Mouse (Mus musculus) intestine, postnatal 0 days (tissue): ENCODE measurements around the gene Tmem26. TPM values are rescaled to one million over a fixed set of nuclear protein-coding genes. Genes with fewer than 3 reads are reported as not detected.

Experiments used
- ATAC-seq: fragments of 200-750 bp; cut with Nextera tagmentation; 2 replicates; pipeline ENCODE4 v1.8.0; 2017; ENCODE audit warnings: mild to moderate bottlenecking, moderate TSS enrichment, moderate library complexity
- H3K27ac ChIP-seq: fragments of 300-500 bp; sonication (generic); 2 replicates; pipeline ENCODE4 v1.5.1; 2014; ENCODE audit warnings: mild to moderate bottlenecking, low read depth, low read length, moderate library complexity
- H3K27me3 ChIP-seq: fragments of 300-500 bp; sonication (generic); replicated peaks from 2 replicates; pipeline ENCODE4 v1.6.1; 2014; ENCODE audit warnings: low read length, mixed read lengths; ENCODE audit not compliant: control insufficient read depth, insufficient read depth
- H3K36me3 ChIP-seq: fragments of 300-500 bp; sonication (generic); 2 replicates; pipeline ENCODE4 v1.6.1; 2014; ENCODE audit warnings: mild to moderate bottlenecking, moderate library complexity; ENCODE audit not compliant: control insufficient read depth, insufficient read depth
- H3K4me1 ChIP-seq: fragments of 300-500 bp; sonication (generic); replicated peaks from 2 replicates; pipeline ENCODE4 v1.6.1; 2014; ENCODE audit warnings: antibody characterized with exemption, low read length, mixed read lengths; ENCODE audit not compliant: control insufficient read depth, insufficient read depth
- H3K4me2 ChIP-seq: fragments of 300-500 bp; sonication (generic); replicated peaks from 2 replicates; pipeline ENCODE4 v1.6.1; 2014; ENCODE audit warnings: low read depth, mild to moderate bottlenecking, moderate library complexity
- H3K4me3 ChIP-seq: fragments of 300-500 bp; sonication (generic); 2 replicates; pipeline ENCODE4 v1.5.1; 2014; ENCODE audit warnings: low read depth, low read length
- H3K9ac ChIP-seq: fragments of 300-500 bp; sonication (generic); 2 replicates; pipeline ENCODE4 v1.6.1; 2014; ENCODE audit warnings: mild to moderate bottlenecking, low read depth, low read length
- H3K9me3 ChIP-seq: fragments of 300-500 bp; sonication (generic); 2 replicates; pipeline ENCODE4 v1.6.1; 2016; ENCODE audit warnings: mixed run types; ENCODE audit not compliant: control insufficient read depth
- CTCF ChIP-seq: sonication (generic); IDR thresholded peaks from 2 replicates; pipeline ENCODE4 v1.5.1; 2016; ENCODE audit warnings: low read depth, mild to moderate bottlenecking, control low read depth, antibody characterized with exemption, moderate library complexity
- WGBS: fragments of 180-500 bp; shearing (Covaris S2); extraction: QIAGEN DNeasy Blood & Tissue Kit; methylation state at CpG from one replicate; pipeline ENCODE4 v1.1.7; 2014; 5-methylcytosine and 5-hydroxymethylcytosine counted together
- polyA plus RNA-seq: library from polyadenylated mRNA; unstranded; fragments of >200 nt; fragmentation: Nextera tagmentation; extraction: Ambion mirVana; gene quantifications from 2 replicates; pipeline ENCODE4 v1.2.1, GENCODE M21; 2015

The Tmem26 gene
- polyA plus RNA-seq, 1 experiment from 2014 or later: 4.6 TPM

DNA sequence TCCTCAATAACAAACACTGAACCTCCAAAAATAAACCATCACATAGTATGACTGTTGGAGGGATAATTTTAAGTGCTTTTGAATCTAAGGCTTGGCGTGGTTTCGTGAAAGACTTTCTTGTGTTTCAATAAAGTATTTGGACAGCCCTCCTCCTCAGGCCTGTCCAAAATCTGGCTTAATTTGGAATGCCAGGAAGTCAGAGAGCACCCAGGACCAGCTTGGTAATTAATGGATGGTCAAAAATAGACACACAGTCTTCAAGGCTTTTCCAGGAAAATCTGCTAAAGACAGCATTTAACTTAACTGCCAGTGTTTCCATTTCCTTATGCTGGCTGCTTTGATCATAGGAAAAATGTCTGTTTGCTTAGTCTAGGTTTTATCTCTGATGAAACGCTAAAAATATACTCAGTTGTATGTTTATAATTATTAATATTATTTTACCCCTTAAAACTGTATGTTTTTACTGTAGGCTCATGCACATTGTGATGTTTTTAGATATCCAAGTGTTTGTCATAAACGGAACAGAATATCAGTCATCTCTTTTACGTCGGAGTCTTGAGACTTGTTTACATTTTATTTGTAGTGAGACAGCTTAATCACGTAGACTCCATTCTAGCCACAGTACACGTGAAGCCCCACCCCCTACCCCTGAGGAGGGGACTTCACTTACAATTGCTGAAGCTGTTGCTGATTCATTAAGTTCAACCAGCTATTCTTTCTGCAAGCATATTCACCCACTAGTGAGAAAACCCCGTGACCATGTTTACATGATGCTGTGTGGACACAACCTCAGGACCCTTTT lies 57.8 kb downstream of the Tmem26 start:
- Histone ChIP-seq H3K27ac (no peak overlapping the region), H3K4me1 (no peaks in the 10 kb centered on the region), H3K36me3 (no peaks in the 10 kb centered on the region), H3K4me2 (no peak overlapping the region), H3K4me3 (no peak overlapping the region), H3K9ac (no peak overlapping the region), H3K9me3 (no peaks in the 10 kb centered on the region), H3K27me3 (no peaks in the 10 kb centered on the region)
- no peak for TF ChIP-seq CTCF
- ATAC-seq: no peak
- 54% methylated on average over 9 of the region's 9 CpGs for WGBS

DNA sequence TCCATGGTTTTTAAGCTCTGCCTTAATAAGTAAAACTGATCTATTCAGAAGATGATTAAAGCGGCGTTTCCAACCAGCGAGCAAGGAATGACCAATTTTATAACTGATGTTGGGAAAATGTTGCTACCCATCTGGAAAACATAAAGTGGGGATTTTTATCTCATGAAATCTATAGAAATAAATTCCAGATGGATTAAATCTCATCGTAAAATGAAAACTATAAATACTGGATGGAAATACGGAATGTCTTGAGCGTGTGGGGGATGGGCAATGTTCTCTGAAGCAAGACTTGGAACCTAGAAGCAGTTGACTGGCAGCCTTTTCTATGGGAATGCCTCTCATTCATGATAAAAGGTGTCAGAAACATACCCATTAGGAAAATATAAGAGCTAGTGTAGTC lies 59.3 kb downstream of the Tmem26 start:
- no peak for TF ChIP-seq CTCF
- no peak overlapping the region for H3K9ac ChIP-seq
- H3K27ac ChIP-seq: no peak overlapping the region
- H3K27me3 ChIP-seq: no peaks in the 10 kb centered on the region
- no peaks in the 10 kb centered on the region for H3K4me1 ChIP-seq
- H3K9me3 ChIP-seq: no peaks in the 10 kb centered on the region
- H3K36me3 ChIP-seq: no peaks in the 10 kb centered on the region
- no peak overlapping the region for H3K4me3 ChIP-seq
- ATAC-seq: no peak
- WGBS: 91% methylated on average over 6 of the region's 6 CpGs
- no peak overlapping the region for H3K4me2 ChIP-seq

DNA sequence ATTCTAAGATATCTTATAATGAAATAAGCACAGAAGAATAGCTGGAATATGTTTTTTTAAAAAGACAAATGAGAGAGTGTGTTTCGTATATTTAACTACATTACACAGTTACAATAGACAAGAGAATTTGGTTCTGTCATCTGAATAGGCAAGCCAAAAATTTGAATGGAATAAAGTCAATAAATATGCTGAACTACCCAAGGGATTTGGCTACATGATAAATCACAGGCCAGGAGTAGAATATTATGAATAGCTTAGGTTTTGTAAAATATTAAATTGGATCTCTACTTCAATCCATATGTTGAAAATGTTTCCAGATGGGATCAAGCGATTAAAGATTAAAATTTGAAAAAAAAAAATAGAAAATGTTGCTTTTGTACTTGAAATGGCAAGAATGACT lies 60.4 kb downstream of the Tmem26 start:
- TF ChIP-seq CTCF: no peak
- no peaks in the 10 kb centered on the region for H3K36me3 ChIP-seq
- H3K4me2 ChIP-seq: no peak overlapping the region
- H3K4me1 ChIP-seq: no peaks in the 10 kb centered on the region
- no peak overlapping the region for H3K9ac ChIP-seq
- no peak overlapping the region for H3K27ac ChIP-seq
- no peak for ATAC-seq
- WGBS: 90% methylated on average over 2 of the region's 2 CpGs
- no peaks in the 10 kb centered on the region for H3K27me3 ChIP-seq
- H3K4me3 ChIP-seq: no peak overlapping the region
- H3K9me3 ChIP-seq: no peaks in the 10 kb centered on the region

DNA sequence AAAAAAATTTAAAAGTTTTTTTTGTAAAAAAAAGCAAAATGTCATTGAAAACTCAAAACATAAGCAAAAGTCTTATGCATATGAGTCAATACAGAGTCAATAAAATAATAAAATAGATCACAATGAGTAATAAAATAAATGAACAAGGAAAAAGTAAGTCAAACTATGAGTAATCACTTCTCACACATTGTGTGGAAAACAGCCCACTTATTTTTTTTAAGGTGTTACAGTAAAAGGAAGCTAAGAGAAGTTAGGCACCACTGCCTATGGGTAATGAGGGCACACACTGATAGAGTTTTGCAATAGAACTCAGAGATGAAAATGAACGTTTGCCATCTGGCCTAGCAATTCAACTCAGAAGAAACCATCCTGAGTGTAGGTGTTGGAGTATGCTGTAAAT lies 61.0 kb downstream of the Tmem26 start:
- H3K4me3 ChIP-seq: no peak overlapping the region
- H3K4me1 ChIP-seq: no peaks in the 10 kb centered on the region
- ATAC-seq: no peak
- no peaks in the 10 kb centered on the region for H3K9me3 ChIP-seq
- H3K27ac ChIP-seq: no peak overlapping the region
- no peak overlapping the region for H3K9ac ChIP-seq
- H3K36me3 ChIP-seq: no peaks in the 10 kb centered on the region
- 85% methylated on average over 1 of the region's 1 CpGs for WGBS
- no peak for TF ChIP-seq CTCF
- H3K27me3 ChIP-seq: no peaks in the 10 kb centered on the region
- no peak overlapping the region for H3K4me2 ChIP-seq

DNA sequence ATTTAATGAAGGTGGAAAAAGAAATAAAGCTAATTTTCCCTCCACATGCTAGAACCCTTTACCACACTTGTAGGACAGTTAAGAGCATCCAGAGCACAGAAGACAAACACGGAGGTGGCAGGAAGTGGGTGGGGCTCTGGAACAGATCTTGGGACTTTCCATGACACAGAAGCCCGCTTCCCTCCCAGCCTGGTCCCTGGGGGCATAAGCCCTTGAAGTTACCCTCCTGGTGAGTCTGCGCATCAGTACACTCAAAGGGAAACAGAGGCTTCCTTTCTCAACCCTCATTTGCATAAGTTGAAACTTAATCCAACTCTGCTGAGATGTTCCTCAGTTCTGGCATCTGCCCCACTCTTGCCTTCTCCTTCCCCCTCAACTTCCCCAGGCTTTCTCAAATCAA lies 72.0 kb downstream of the Tmem26 start:
- no peaks in the 10 kb centered on the region for H3K4me1 ChIP-seq
- H3K9me3 ChIP-seq: no peaks in the 10 kb centered on the region
- no peak for ATAC-seq
- H3K4me3 ChIP-seq: no peak overlapping the region
- H3K27me3 ChIP-seq: no peaks in the 10 kb centered on the region
- H3K4me2 ChIP-seq: no peak overlapping the region
- no peak overlapping the region for H3K27ac ChIP-seq
- TF ChIP-seq CTCF: no peak
- 29% methylated on average over 3 of the region's 3 CpGs for WGBS
- H3K9ac ChIP-seq: no peak overlapping the region
- H3K36me3 ChIP-seq: no peaks in the 10 kb centered on the region

DNA sequence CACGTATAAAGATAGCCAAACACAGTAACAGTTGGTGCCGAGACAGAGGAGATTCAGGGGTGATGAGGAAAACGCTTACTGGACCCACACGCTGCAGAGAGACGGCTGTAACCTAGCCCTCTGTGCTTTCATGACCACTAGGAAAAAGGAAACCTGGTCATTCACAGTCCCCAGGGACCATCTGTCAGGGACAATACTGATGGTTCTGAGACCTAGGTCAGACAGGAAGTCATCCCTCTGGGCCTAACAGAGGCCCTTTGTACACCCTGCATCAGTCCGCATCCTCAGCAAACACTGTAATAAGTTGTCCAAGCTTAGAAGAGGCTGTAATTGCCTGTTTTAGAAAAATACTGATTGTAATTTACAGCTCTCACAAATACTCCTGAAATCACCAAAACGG lies 76.4 kb downstream of the Tmem26 start:
- Histone ChIP-seq H3K9me3 (no peaks in the 10 kb centered on the region), H3K27me3 (no peaks in the 10 kb centered on the region), H3K4me1 (no peaks in the 10 kb centered on the region), H3K4me2 (no peak overlapping the region), H3K9ac (no peak overlapping the region), H3K4me3 (no peak overlapping the region), H3K36me3 (no peaks in the 10 kb centered on the region), H3K27ac (no peak overlapping the region)
- no peak for TF ChIP-seq CTCF
- no peak for ATAC-seq
- WGBS: 78% methylated on average over 7 of the region's 7 CpGs
